Mouse (Mus musculus) central nervous system, embryonic 14 days (tissue): Measurements from ENCODE around the gene Gm27235. TPM values are rescaled to one million over a fixed set of nuclear protein-coding genes. Genes with fewer than 3 reads are reported as not detected.

Source experiments
- polyA plus RNA-seq: library from polyadenylated mRNA; depleted of rRNA; stranded (reverse); fragments of >200 nt; gene quantifications from 2 replicates; pipeline ENCODE4 v1.2.3, GENCODE M21; 2012; rRNA removed

Gm27235 gene
- not detected in 2 replicates for polyA plus RNA-seq

GRCm38 (mm10) chr9:35790001-35790400, at the start of gene Gm27235, which contains the start of gene D730048I06Rik:
Gm27235 (minus strand) TSS chr9:35790101.
D730048I06Rik (minus strand) TSS chr9:35790112.

GRCm38 (mm10) chr9:35778009-35778408, 11.9 kb downstream of the Gm27235 start, which contains the start of gene Gm17727:
Gm17727 (minus strand) TSS chr9:35778109.

GRCm38 (mm10) chr9:35740749-35741148, 49.2 kb downstream of the Gm27235 start, which contains the start of gene Gm17677:
Gm17677 (plus strand) TSS chr9:35741049.

Other genes with a start within 250 kb of the Gm27235 start
- gene Ddx25, start 231.6 kb downstream of the Gm27235 start, polyA plus RNA-seq = 11.2 and 11.4 TPM in 2 replicates
- gene Pus3, start 231.5 kb downstream of the Gm27235 start, polyA plus RNA-seq = 19.5 and 22.1 TPM in 2 replicates
- gene Pate2, start 219.8 kb downstream of the Gm27235 start, polyA plus RNA-seq = 1.4 and 1.5 TPM in 2 replicates
- gene Hyls1, start 219.7 kb downstream of the Gm27235 start, polyA plus RNA-seq = 12.2 and 16.0 TPM in 2 replicates
- not detected in 2 replicates for gene Pate4, start 178.2 kb downstream of the Gm27235 start, polyA plus RNA-seq
- gene Pate3, start 141.9 kb downstream of the Gm27235 start, polyA plus RNA-seq = not detected in 2 replicates
- not detected in 2 replicates for gene Pate1, start 102.7 kb downstream of the Gm27235 start, polyA plus RNA-seq
- gene Gm17677, start 49.1 kb downstream of the Gm27235 start, polyA plus RNA-seq = not detected in 2 replicates
- gene Gm17727, start 12.0 kb downstream of the Gm27235 start, polyA plus RNA-seq = not detected in 2 replicates
- gene D730048I06Rik, start within 50 bp of the Gm27235 start, polyA plus RNA-seq = not detected in 2 replicates
- gene 9230110F15Rik, start 54.0 kb upstream of the Gm27235 start, polyA plus RNA-seq = not detected in 2 replicates
- gene 9230113P08Rik, start 118.3 kb upstream of the Gm27235 start, polyA plus RNA-seq = not detected in 2 replicates